Mouse (Mus musculus): ENCODE measurements at regions not wholly inside any gene's neighbourhood (a gene's known extent, or its start where the extent isn't known, plus 50 kb on each side); places are given as distances from the start of the nearest gene placed in this dataset.
A peak's percentile ranks its signal among the peaks of the same experiment; 100 is the strongest.
"Not testable (repeated sequence)": the region's sequence is repeated elsewhere in the genome, so short reads cannot be mapped to it uniquely, and the experiment has no call there.

DNA sequence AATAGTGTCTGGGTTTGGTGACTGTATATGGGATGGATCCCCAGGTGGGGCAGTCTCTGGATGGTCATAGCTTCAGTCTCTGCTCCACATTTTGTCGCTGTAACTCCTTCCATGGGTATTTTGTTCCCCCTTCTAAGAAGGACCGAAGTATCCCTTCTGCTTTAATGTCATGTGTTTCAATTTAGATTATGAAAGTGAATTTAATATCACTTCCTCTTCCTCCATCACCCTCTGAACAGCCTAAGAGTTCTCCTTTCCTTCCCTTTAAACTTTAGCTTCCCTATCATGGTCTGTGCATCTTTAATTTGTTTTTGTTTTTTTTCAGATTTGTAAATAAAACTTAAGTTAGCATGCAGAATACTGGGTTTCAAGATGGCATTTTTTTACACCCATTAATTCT lies 211.0 kb upstream of the Phyhipl start:
- no peak for DNase-seq (ENCODE audit: low read depth, low spot score)

GRCm38 (mm10) chr10:70864650-70865049 lies 208.9 kb upstream of the Phyhipl start:
- DNase-seq (ENCODE audit: low read depth, low spot score) = no peak

DNA sequence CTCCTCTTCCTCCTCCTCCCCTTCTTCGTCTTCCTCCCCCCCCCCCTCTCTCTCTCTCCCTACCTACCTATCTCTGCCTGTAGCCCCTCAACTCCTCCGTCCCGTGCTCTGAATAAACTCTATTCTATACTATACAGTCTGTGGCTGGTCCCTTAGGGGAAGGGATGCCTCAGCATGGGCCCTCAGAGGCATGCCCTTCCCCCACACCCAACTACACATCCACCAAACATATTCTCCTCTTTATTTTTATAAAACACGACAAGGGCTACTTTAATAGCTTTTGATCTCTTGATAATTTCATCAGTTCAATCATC lies 206.2 kb upstream of the Phyhipl start:
- no peak for DNase-seq (ENCODE audit: low read depth, low spot score)

DNA sequence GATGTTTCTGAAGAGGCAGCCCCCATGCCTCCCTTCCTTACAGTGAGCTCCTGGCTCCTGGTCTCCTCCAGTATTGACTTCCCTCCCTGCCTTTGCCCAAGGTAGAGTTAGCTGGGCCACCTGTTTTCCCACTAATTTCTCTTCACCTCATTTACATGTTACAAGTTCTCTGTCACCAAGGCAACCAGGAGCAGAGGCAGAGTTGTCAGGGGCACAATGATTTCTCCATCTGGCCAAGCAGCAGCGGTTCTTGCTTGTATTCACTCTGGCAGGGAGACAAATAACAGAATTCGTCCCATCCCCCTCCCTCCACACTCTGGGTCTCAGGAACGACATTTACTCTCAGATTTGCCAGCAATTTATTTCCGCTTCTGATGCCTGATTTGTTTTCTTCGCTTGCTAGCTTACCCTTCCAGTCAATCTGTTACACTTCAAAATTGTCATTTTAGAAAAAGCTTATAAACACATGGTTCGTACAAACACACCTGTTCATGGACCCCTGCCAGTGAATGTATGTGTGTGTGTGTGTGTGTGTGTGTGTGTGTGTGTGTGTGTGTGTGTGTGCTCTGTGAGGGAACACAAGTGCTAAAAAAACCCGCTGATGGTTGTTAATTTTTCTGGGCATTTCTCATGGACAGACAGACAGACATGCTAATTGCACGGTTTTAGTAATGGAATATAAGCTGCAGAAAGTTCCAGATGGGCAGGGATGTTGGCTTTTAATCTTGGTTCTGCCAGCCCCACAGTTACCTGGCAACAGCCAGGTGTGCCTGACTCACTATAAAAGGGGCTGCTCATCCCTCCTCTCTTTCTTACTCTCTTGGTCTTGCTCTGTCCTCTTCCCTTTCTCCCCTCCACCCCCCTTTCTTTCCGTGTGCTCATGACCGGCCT lies 205.6 kb upstream of the Phyhipl start:
- no peak for DNase-seq (ENCODE audit: low read depth, low spot score)

GRCm38 (mm10) chr10:70857155-70857820 lies 201.5 kb upstream of the Phyhipl start:
- DNase-seq (ENCODE audit: low read depth, low spot score) = peak; percentile 89

DNA sequence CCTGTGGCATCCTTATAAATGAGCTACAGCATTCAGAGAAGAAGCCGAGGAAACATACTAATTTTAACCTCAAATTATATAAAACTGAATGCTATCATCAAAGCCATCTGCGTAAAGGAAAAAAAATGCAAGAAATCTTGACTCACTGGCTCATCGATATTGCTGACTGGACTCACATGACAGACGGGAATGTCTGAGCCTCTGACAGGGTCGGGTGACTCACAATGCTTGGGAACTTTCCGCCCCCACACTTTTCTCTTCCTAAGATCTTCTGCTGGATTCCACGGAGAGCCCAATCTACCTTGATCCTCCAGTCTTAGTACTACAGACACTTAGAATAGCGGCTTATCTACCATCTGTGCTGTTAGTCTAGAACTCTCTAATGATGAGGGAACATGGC lies 200.2 kb upstream of the Phyhipl start:
- DNase-seq (ENCODE audit: low read depth, low spot score) = no peak

GRCm38 (mm10) chr10:70853614-70854013 lies 197.8 kb upstream of the Phyhipl start:
- no peak for DNase-seq (ENCODE audit: low read depth, low spot score)

- DNase-seq (ENCODE audit: low read depth, low spot score) = peak; percentile 76
Measured at GRCm38 (mm10) chr10:70848141-70848540, 192.4 kb upstream of the Phyhipl start.

GRCm38 (mm10) chr10:70847341-70847882 lies 191.6 kb upstream of the Phyhipl start:
- no peak for DNase-seq (ENCODE audit: low read depth, low spot score)

GRCm38 (mm10) chr10:70846281-70847168 lies 190.8 kb upstream of the Phyhipl start:
- DNase-seq (ENCODE audit: low read depth, low spot score) = peak; percentile 94

DNA sequence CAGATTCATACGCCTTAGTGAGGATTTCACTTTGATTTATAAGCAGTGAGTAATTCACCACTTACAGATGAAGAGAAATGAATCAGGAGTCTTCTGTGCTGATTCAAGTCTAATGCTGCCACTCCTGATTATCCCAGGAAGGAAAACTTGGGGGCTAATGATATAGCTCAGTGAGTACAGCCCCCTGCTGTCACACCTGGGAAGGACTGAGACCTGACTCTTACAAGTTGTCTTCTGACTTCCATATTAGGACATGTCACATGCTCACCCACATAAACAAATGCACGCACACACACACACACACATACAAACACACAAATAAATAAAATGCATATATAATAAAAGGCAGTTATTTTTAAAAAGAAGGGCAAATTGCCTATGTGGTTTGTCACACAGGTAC lies 188.1 kb upstream of the Phyhipl start:
- DNase-seq (ENCODE audit: low read depth, low spot score) = no peak

DNA sequence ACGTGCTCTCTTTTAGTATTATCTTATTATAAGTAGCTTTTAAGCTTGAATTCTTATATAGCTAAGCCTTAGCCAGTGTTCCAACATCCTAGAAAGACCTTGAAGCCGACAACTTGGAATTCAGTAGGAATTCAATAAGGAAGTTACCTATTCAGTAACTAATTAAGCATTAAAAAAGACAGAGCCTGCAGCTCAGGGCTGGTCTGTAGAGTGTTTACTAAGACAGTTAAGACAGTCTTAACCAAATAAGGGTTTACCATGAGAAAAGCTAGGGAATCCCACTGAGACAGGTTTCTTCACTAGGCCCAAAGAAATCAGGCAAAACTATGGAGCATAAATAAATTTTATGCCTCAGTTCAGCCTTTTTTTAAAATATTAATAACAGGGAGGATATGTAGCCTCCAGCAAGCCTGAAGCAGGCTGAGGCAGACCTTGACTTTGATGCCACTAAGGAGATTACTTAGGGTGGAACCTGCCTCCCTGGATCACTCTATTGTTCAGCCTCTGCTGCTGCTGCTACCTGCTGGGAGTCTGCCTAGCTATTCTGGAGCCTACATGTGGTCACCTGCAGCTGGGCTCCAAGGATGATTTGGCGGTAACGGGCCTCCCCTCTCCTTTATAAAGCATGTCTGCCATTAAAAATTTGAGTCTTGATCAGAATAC lies 186.5 kb upstream of the Phyhipl start:
- peak; percentile 86 for DNase-seq (ENCODE audit: low read depth, low spot score)

- peak; percentile 88 for DNase-seq (ENCODE audit: low read depth, low spot score)
Measured at GRCm38 (mm10) chr10:70841179-70841578, 185.4 kb upstream of the Phyhipl start.

- no peak for DNase-seq (ENCODE audit: low read depth, low spot score)
Measured at GRCm38 (mm10) chr10:70838147-70838546, 182.4 kb upstream of the Phyhipl start.

DNA sequence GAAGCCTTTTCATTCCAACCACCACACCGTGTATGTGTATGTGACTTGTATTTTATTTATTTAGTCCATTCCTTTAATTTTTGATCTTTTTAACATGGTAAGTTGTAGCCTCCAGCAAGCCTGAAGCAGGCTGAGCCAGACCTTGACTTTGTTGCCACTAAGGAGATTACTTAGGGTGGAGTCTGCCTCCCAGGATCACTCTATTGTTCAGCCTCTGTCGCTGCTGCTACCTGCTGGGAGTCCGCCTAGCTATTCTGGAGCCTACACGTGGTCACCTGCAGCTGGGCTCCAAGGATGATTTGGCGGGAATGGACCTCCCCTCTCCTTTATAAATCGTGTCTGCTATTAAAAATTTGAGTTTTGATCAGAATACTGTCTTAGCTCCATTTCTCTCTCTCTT lies 181.6 kb upstream of the Phyhipl start:
- DNase-seq (ENCODE audit: low read depth, low spot score) = peak; percentile 85

GRCm38 (mm10) chr10:70832616-70833015 lies 176.9 kb upstream of the Phyhipl start:
- peak; percentile 46 for DNase-seq (ENCODE audit: low read depth, low spot score)

DNA sequence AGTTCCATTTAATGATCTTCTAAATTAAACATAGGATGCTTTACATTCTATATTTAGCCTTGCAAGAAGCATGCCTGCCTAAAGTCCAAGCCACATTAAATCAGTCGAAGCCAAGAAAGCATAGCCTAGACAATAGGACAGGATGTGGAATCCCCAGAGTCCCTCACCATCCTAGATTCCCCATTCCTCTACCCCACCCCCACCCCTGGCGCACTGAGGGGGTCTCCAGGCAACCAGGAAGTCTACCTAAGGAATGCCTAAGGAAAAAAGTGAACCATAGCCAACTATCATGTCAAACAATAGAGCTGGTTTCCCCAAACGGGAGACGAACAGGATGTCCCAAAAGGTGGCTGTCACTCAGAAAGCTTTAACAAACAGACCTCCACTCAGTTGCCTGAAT lies 172.5 kb upstream of the Phyhipl start:
- peak; percentile 49 for DNase-seq (ENCODE audit: low read depth, low spot score)

- DNase-seq (ENCODE audit: low read depth, low spot score) = not testable (repeated sequence)
Measured at GRCm38 (mm10) chr10:70827522-70827921, 171.8 kb upstream of the Phyhipl start.

GRCm38 (mm10) chr10:70826706-70827105 lies 170.9 kb upstream of the Phyhipl start:
- DNase-seq (ENCODE audit: low read depth, low spot score) = no peak

DNA sequence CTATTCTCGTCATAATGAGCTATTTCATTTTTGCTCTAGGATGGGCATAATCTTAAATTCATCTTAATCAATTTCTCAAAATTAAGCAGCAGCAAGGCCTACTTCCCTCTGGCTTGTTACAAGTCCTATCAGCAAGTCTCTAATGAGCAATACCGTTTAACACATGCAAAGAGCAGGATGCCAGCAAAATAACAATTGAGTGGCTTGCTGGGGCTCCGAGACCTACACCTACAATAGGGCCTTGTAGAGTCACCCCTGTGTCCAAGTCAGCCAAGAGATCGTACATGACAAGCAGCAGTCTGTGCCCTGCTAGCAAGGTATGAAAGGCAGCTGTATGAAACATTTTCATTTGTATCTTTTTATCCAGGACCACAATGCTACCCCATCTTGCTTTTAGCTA lies 169.7 kb upstream of the Phyhipl start:
- DNase-seq (ENCODE audit: low read depth, low spot score) = no peak

DNA sequence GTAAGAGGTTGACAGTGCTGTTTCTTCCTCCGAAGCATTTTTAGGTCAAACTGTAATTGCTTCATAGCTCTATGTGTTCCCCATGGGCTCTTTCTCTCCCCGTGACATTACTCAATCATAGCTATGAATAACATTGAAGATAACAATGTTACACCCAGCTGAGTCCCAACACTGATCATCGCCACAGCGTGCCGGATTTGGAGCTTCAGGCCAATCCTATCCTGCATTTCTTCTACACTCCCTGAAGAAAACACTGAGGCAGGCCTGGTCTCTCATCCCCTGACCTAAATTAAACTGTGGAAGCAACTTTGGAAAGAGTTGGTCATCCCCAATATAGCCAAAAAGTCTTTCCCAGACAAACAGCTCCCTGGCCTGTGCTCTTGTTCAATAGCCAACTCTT lies 168.7 kb upstream of the Phyhipl start:
- no peak for DNase-seq (ENCODE audit: low read depth, low spot score)
